Mouse (Mus musculus): Measurements from ENCODE around the gene Grm4. TPM values are rescaled to one million over a fixed set of nuclear protein-coding genes. Genes with fewer than 3 reads are reported as not detected.

The Grm4 gene
- polyA plus RNA-seq, 1 experiment from 2014 or later: 0.59 TPM

GRCm38 (mm10) chr17:27510258-27511124 is 10.7 kb downstream of the Grm4 start:
- H3K4me3 ChIP-seq (replicated peaks): no peak overlapping the region
- 42% methylated on average over 9 of the region's 9 CpGs for WGBS
- no peak for ATAC-seq (ENCODE audit: insufficient number of reproducible peaks, insufficient read depth, low FRiP score, low TSS enrichment, low read depth)
- H3K9ac ChIP-seq (replicated peaks): no peak overlapping the region
- H3K4me1 ChIP-seq (replicated peaks): peaks cover 38% of the 10 kb centered on the region
- H3K27me3 ChIP-seq: peaks cover 93% of the 10 kb centered on the region
- no peak overlapping the region for H3K27ac ChIP-seq
- no peaks in the 10 kb centered on the region for H3K36me3 ChIP-seq
- no peaks in the 10 kb centered on the region for H3K9me3 ChIP-seq
- no peak overlapping the region for H3K4me2 ChIP-seq

DNA sequence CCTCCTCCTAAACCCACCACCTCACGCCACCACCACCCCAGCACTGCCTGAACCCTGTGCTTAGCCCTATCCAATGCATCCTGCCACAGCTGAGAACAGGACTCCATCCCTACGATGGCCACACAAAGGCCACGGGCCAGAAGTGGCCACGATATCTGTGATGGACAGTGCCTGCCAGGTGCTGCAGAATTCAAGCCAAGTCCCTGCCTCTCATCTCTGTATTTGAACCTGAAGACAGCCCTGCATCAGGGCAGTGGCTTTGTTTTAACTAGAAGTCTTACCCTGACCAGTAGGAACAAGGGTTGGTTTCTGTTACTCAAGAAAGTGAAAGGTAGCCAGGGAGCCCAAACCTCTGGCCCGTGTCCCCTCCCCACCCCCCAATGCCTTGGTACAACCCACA is 12.1 kb downstream of the Grm4 start:
- ATAC-seq (ENCODE audit: insufficient number of reproducible peaks, insufficient read depth, low FRiP score, low TSS enrichment, low read depth): no peak
- H3K4me1 ChIP-seq (replicated peaks): peaks cover 46% of the 10 kb centered on the region

GRCm38 (mm10) chr17:27508513-27508912 is 12.7 kb downstream of the Grm4 start:
- peaks cover 40% of the 10 kb centered on the region for H3K4me1 ChIP-seq (replicated peaks)

More for the DNA sequence above, 12.1 kb downstream of the Grm4 start:
- H3K27me3 ChIP-seq: peaks cover 87% of the 10 kb centered on the region
- H3K9ac ChIP-seq (replicated peaks): no peak overlapping the region
- WGBS: 75% methylated on average over 5 of the region's 5 CpGs
- no peak overlapping the region for H3K4me2 ChIP-seq
- H3K27ac ChIP-seq: no peak overlapping the region
- H3K4me3 ChIP-seq (replicated peaks): no peak overlapping the region
- no peaks in the 10 kb centered on the region for H3K36me3 ChIP-seq
- no peaks in the 10 kb centered on the region for H3K9me3 ChIP-seq

GRCm38 (mm10) chr17:27508002-27508401 is 13.2 kb downstream of the Grm4 start:
- Histone ChIP-seq H3K27me3 (peaks cover 87% of the 10 kb centered on the region), H3K36me3 (no peaks in the 10 kb centered on the region), H3K4me3 (replicated peaks) (no peak overlapping the region)

More at GRCm38 (mm10) chr17:27508513-27508912, 12.7 kb downstream of the Grm4 start:
- Histone ChIP-seq H3K4me3 (replicated peaks) (no peak overlapping the region), H3K27me3 (peaks cover 87% of the 10 kb centered on the region), H3K4me2 (no peak overlapping the region), H3K27ac (no peak overlapping the region), H3K36me3 (no peaks in the 10 kb centered on the region), H3K9me3 (no peaks in the 10 kb centered on the region), H3K9ac (replicated peaks) (no peak overlapping the region)
- 64% methylated on average over 5 of the region's 5 CpGs for WGBS
- ATAC-seq (ENCODE audit: insufficient number of reproducible peaks, insufficient read depth, low FRiP score, low TSS enrichment, low read depth): no peak

DNA sequence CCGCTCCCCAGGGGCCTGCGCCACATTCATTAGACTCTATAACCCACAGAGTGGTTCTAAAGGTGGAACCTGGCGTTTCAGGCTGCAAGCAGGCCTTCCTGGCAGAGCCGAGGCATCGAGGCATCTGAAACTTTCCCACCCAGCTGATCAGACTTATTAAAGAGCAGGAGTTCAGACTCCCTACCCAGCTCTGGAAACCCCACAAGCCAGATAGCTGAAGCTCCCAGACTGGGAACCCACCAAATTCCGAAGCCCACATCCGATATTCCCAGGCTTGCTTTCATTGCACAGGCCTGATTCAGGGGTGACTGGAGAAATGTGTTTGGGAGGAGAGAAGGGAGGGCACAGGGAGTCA is 13.6 kb downstream of the Grm4 start:
- H3K9me3 ChIP-seq: no peaks in the 10 kb centered on the region
- H3K36me3 ChIP-seq: no peaks in the 10 kb centered on the region
- H3K27ac ChIP-seq: no peak overlapping the region
- peaks cover 87% of the 10 kb centered on the region for H3K27me3 ChIP-seq
- H3K4me3 ChIP-seq (replicated peaks): no peak overlapping the region
- 86% methylated on average over 7 of the region's 7 CpGs for WGBS
- H3K9ac ChIP-seq (replicated peaks): no peak overlapping the region
- no peak for ATAC-seq (ENCODE audit: insufficient number of reproducible peaks, insufficient read depth, low FRiP score, low TSS enrichment, low read depth)
- H3K4me2 ChIP-seq: no peak overlapping the region
- peaks cover 32% of the 10 kb centered on the region for H3K4me1 ChIP-seq (replicated peaks)

More at GRCm38 (mm10) chr17:27508002-27508401, 13.2 kb downstream of the Grm4 start:
- no peak for ATAC-seq (ENCODE audit: insufficient number of reproducible peaks, insufficient read depth, low FRiP score, low TSS enrichment, low read depth)
- Histone ChIP-seq H3K27ac (no peak overlapping the region), H3K9ac (replicated peaks) (no peak overlapping the region), H3K4me1 (replicated peaks) (peaks cover 35% of the 10 kb centered on the region), H3K9me3 (no peaks in the 10 kb centered on the region), H3K4me2 (no peak overlapping the region)
- 71% methylated on average over 12 of the region's 12 CpGs for WGBS

DNA sequence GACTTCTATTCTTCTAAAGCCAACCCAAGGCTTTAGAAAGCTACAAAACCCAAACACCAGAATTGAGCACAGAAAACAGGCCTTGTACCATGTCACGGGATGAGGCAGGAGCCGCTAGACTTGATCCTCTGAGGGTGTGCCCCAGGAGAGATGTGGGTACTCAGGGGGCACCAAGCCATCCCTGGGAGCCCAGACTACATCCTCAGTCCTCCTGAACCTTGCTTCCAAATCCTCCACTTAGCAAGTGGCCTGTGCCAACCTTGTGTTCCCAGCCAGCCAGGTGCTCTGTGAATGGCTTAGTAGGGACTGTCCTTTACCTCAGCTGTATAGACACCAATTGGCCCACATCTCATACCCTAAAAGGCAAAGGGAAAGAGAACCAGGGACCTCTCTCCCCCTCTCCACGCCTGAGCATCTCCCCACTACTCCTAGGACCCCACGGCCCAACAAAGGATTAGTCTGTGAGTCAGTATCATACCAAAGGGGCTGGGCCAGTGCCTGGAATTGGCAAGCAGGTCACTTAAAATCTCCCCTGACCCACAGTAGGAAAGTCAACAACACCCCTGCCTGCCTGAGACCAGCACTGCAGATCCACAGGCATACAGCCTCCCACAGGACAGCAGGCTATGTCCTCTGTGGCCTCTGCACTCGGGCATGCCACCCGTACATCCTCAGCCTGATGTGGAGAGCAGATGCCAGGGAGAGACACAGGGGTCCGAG is 14.2 kb downstream of the Grm4 start:
- H3K4me2 ChIP-seq: no peak overlapping the region
- WGBS: 88% methylated on average over 7 of the region's 7 CpGs
- no peak overlapping the region for H3K9ac ChIP-seq (replicated peaks)
- peaks cover 87% of the 10 kb centered on the region for H3K27me3 ChIP-seq
- ATAC-seq (ENCODE audit: insufficient number of reproducible peaks, insufficient read depth, low FRiP score, low TSS enrichment, low read depth): no peak
- H3K36me3 ChIP-seq: no peaks in the 10 kb centered on the region
- no peak overlapping the region for H3K27ac ChIP-seq
- peaks cover 30% of the 10 kb centered on the region for H3K4me1 ChIP-seq (replicated peaks)
- no peaks in the 10 kb centered on the region for H3K9me3 ChIP-seq
- H3K4me3 ChIP-seq (replicated peaks): no peak overlapping the region

DNA sequence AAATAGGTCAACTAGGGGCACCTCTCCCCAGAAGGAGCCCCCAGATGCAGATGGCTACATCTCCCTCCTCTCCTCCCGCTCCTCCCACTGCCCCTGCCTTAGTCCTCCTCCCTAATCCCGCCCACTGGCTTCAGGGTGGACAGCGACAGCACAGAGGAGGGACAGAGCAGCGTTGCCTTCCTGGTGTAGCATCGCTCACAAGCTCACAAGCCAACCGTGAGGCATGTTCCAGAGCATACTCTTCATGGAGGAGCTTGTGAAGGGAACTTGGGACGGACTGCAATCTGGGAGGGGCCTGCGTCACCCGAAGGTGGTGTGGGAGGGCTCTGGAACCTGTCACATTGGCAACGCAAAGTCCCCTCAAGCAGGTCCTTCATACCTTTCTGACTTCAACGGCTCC is 14.8 kb downstream of the Grm4 start:
- peaks cover 87% of the 10 kb centered on the region for H3K27me3 ChIP-seq
- WGBS: 41% methylated on average over 11 of the region's 11 CpGs

DNA sequence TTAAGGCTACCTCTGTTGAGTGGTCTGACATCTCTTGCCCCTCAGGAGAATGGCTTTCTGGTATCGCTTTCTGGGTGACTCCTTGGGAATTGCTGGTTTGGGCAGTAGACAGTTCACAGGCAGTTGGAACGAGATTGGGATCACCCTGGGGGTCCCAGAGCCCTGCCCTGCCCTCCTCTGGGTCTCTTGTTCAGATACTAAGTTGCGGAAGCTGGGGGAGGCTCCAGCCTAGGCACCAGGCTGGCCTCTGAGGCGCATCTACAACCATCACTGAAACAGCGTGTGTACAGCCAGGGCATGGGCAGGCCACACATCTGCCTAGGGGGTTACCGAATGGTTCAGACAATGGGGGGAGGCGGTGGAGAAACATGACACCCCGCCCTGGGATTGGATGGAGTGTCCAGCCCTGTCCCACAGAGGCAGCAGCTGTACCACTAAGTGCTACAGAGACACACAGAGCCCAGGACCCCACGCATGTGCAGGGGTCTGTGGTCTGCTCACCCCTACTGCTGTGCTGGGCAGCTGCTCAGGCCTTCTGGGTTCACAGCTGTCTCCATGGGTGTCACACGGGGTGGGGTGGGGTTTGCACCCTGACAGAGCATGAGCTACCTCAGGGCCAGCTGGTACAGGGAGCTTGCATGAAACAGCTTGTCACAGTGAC is 15.9 kb downstream of the Grm4 start:
- H3K27ac ChIP-seq: peak overlapping the region; percentile 68
- H3K4me2 ChIP-seq: peak overlapping the region; percentile 22
- H3K36me3 ChIP-seq: no peaks in the 10 kb centered on the region
- H3K9ac ChIP-seq (replicated peaks): no peak overlapping the region
- peaks cover 87% of the 10 kb centered on the region for H3K27me3 ChIP-seq
- peaks cover 39% of the 10 kb centered on the region for H3K4me1 ChIP-seq (replicated peaks)
- WGBS: 16% methylated on average over 10 of the region's 10 CpGs
- H3K9me3 ChIP-seq: no peaks in the 10 kb centered on the region
- H3K4me3 ChIP-seq (replicated peaks): no peak overlapping the region
- peak; percentile 90 for ATAC-seq (ENCODE audit: insufficient number of reproducible peaks, insufficient read depth, low FRiP score, low TSS enrichment, low read depth)

More for the DNA sequence above, 14.8 kb downstream of the Grm4 start:
- no peak overlapping the region for H3K4me3 ChIP-seq (replicated peaks)
- no peaks in the 10 kb centered on the region for H3K36me3 ChIP-seq
- peaks cover 31% of the 10 kb centered on the region for H3K4me1 ChIP-seq (replicated peaks)
- no peak for ATAC-seq (ENCODE audit: insufficient number of reproducible peaks, insufficient read depth, low FRiP score, low TSS enrichment, low read depth)
- H3K9ac ChIP-seq (replicated peaks): no peak overlapping the region
- H3K27ac ChIP-seq: no peak overlapping the region
- H3K4me2 ChIP-seq: no peak overlapping the region
- H3K9me3 ChIP-seq: no peaks in the 10 kb centered on the region

GRCm38 (mm10) chr17:27503869-27504268 is 17.3 kb downstream of the Grm4 start:
- ATAC-seq (ENCODE audit: insufficient number of reproducible peaks, insufficient read depth, low FRiP score, low TSS enrichment, low read depth): no peak
- H3K4me3 ChIP-seq (replicated peaks): no peak overlapping the region
- no peak overlapping the region for H3K27ac ChIP-seq
- H3K9me3 ChIP-seq: no peaks in the 10 kb centered on the region
- H3K9ac ChIP-seq (replicated peaks): no peak overlapping the region
- H3K4me1 ChIP-seq (replicated peaks): peaks cover 39% of the 10 kb centered on the region
- WGBS: 49% methylated on average over 7 of the region's 7 CpGs
- no peaks in the 10 kb centered on the region for H3K36me3 ChIP-seq
- peaks cover 74% of the 10 kb centered on the region for H3K27me3 ChIP-seq
- no peak overlapping the region for H3K4me2 ChIP-seq

GRCm38 (mm10) chr17:27502736-27503445 is 18.3 kb downstream of the Grm4 start:
- no peak overlapping the region for H3K9ac ChIP-seq (replicated peaks)
- no peak for ATAC-seq (ENCODE audit: insufficient number of reproducible peaks, insufficient read depth, low FRiP score, low TSS enrichment, low read depth)

More at GRCm38 (mm10) chr17:27502736-27503445, 18.3 kb downstream of the Grm4 start:
- Histone ChIP-seq H3K27me3 (peaks cover 64% of the 10 kb centered on the region), H3K36me3 (no peaks in the 10 kb centered on the region), H3K4me2 (no peak overlapping the region), H3K9me3 (no peaks in the 10 kb centered on the region), H3K4me1 (replicated peaks) (peaks cover 39% of the 10 kb centered on the region), H3K4me3 (replicated peaks) (no peak overlapping the region), H3K27ac (no peak overlapping the region)
- WGBS: 47% methylated on average over 31 of the region's 31 CpGs

Data from limb, embryonic 12.5 days (tissue).